Mouse (Mus musculus): ENCODE results near the gene Aco1.

- no peak for TF ChIP-seq CTCF (IDR thresholded peaks at IDR 0.05; ENCODE audit: extremely low read depth, insufficient read length, insufficient replicate concordance, low read depth, low read length)
- no peak for TF ChIP-seq POLR2A (IDR thresholded peaks at IDR 0.05; ENCODE audit: low read depth, low read length)
Observed at GRCm38 (mm10) chr4:40102996-40103395, 39.9 kb upstream of the Aco1 start.

Data from small intestine, adult 2 months (tissue).